Mouse (Mus musculus): ENCODE data around the gene Gm49320. TPM values are rescaled to one million over a fixed set of nuclear protein-coding genes. Genes with fewer than 3 reads are reported as not detected.

Gm49320 gene
- 0.04 TPM in 1 of 2 replicates, not detected in the other for polyA plus RNA-seq (2021; fragmentation: Nextera tagmentation)
- long read RNA-seq, experiment 1, partial matches to known transcripts = 2 of 22 reads
- long read RNA-seq, experiment 1, other reads (novel, unspliced or antisense) = 20 of 22 reads
- long read RNA-seq, experiment 2, partial matches to known transcripts = 0 of 18 reads
- long read RNA-seq, experiment 2, other reads (novel, unspliced or antisense) = 18 of 18 reads

DNA sequence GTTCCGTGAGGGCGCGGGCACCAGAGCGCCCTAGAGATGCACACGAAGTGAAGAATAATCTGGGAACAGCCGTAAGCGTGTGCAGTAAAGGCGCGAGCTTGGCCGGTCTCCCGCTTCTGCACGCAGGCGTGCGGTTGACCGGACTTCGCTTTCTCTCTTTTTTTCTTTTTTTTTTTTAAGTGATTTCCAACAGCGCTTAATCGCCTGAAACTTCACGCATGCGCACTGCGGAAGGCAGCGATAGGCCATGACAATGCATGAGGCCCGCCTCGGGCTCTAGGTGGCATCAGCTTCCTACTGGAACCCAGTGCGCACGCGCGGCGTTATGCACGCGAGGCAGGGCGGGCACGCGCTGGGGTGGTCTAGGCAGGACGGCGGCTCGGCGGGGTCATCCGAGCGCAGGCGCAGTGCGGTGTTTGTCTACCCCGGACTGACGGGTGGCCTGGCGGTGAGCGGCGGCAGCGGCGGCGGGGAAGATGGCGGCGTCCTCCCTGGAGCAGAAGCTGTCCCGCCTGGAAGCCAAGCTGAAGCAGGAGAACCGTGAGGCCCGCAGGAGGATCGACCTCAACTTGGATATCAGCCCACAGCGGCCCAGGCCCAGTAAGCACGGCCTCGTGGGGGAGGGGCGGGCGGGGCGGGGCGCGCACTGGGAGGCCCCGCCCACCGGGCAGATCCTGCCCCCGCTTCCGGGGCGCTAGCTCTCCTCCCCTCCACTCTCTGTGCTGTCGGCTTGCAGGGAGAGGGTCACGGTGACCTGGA, at the start of gene Gm49320, which contains the start of gene Map2k7:
Gene Gm49320, plus strand, starts transcription at position 432 of the 759 bp plus-strand sequence.
Gene Map2k7, plus strand, starts transcription at position 307 of the 759 bp plus-strand sequence.

GRCm38 (mm10) chr8:4216791-4217621, 21.7 kb upstream of the Gm49320 start, which contains the start of gene Prr36:
TSS of gene Prr36 (minus strand) at chr8:4217459.

GRCm38 (mm10) chr8:4226739-4227347, 11.8 kb upstream of the Gm49320 start, which contains the start of gene Lrrc8e:
TSS of gene Lrrc8e (plus strand) at chr8:4226827.

GRCm38 (mm10) chr8:4247951-4248540, 9.4 kb downstream of the Gm49320 start, which contains the start of gene Tgfbr3l:
TSS of gene Tgfbr3l (plus strand) at chr8:4248214.

GRCm38 (mm10) chr8:4252934-4253841, 14.5 kb downstream of the Gm49320 start, which contains the start of gene Snapc2:
TSS of gene Snapc2 (plus strand) at chr8:4253080.

GRCm38 (mm10) chr8:4259125-4259804, 20.6 kb downstream of the Gm49320 start, which contains the start of gene Ctxn1:
TSS of gene Ctxn1 (minus strand) at chr8:4259274.

DNA sequence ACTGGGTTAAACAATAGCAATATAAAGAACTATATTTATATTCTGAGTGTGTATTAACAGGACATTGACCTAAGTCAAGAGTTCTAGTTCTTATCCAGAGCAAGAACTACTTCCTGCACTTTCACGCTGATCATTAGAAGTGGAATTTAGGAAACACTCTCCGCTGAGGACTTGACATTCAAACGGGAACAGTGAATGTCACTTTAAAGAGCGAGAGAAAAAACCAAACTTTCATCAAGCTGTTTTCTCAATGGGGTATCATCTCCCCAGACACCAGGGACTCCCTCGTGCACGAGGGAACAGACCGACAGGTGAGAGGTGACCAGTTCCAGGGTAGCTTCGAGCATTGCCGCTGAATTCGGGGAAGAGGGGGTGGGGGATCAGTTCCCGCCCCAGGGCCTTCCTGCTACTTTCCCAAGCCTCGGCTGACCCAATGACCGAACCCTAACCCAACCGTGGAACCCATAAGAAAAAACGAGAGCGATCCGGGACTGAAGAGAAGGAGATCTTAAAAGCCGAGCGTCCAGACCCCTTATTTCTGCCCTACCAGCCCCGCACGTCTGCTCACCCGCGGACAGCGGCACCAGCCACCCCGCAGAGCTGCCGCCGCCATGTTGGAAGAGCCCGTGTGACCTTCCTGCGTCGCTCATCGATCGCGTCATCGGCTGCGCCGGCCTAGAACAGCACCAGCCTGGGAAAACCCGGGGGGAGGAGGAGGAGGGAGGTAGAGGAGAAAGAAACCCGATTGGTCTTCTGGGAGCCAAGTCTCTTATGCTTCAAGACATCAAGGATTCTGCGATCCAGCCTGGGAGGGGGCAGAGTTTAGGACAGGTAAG, 36.8 kb downstream of the Gm49320 start, which contains the start of gene Timm44:
Gene Timm44, minus strand, starts transcription at position 639 of the 836 bp plus-strand sequence.

Other genes starting within 250 kb of the Gm49320 start
- gene Cd209f, start 133.0 kb upstream of the Gm49320 start, polyA plus RNA-seq (2021; fragmentation: Nextera tagmentation) = 2.2 and 3.6 TPM in 2 replicates
- 0.92 and 1.0 TPM in 2 replicates for gene Cd209g, start 104.8 kb upstream of the Gm49320 start, polyA plus RNA-seq (2021; fragmentation: Nextera tagmentation)
- 26.2 and 31.9 TPM in 2 replicates for gene Evi5l, start 72.3 kb upstream of the Gm49320 start, polyA plus RNA-seq (2021; fragmentation: Nextera tagmentation)
- 10.1 and 29.3 TPM in 2 replicates for gene Prr36, start 21.4 kb upstream of the Gm49320 start, polyA plus RNA-seq (2021; fragmentation: Nextera tagmentation)
- gene Lrrc8e, start 12.0 kb upstream of the Gm49320 start, polyA plus RNA-seq (2021; fragmentation: Nextera tagmentation) = not detected in 2 replicates
- 16.4 and 27.4 TPM in 2 replicates for gene Map2k7, start 125 bp upstream of the Gm49320 start, polyA plus RNA-seq (2021; fragmentation: Nextera tagmentation)
- gene Tgfbr3l, start 9.3 kb downstream of the Gm49320 start, polyA plus RNA-seq (2021; fragmentation: Nextera tagmentation) = 0.68 TPM in 1 of 2 replicates, not detected in the other
- gene Snapc2, start 14.2 kb downstream of the Gm49320 start, polyA plus RNA-seq (2021; fragmentation: Nextera tagmentation) = 37.0 and 43.5 TPM in 2 replicates
- 805 and 1,080 TPM in 2 replicates for gene Ctxn1, start 20.4 kb downstream of the Gm49320 start, polyA plus RNA-seq (2021; fragmentation: Nextera tagmentation)
- gene Timm44, start 37.0 kb downstream of the Gm49320 start, polyA plus RNA-seq (2021; fragmentation: Nextera tagmentation) = 31.6 and 51.3 TPM in 2 replicates
- 17.9 and 19.3 TPM in 2 replicates for gene Ccl25, start 86.3 kb downstream of the Gm49320 start, polyA plus RNA-seq (2021; fragmentation: Nextera tagmentation)
- 36.1 and 55.5 TPM in 2 replicates for gene Elavl1, start 86.5 kb downstream of the Gm49320 start, polyA plus RNA-seq (2021; fragmentation: Nextera tagmentation)